Comparison of ENCODE assay signal across 29 mouse cellular contexts in the genomic region with DNA sequence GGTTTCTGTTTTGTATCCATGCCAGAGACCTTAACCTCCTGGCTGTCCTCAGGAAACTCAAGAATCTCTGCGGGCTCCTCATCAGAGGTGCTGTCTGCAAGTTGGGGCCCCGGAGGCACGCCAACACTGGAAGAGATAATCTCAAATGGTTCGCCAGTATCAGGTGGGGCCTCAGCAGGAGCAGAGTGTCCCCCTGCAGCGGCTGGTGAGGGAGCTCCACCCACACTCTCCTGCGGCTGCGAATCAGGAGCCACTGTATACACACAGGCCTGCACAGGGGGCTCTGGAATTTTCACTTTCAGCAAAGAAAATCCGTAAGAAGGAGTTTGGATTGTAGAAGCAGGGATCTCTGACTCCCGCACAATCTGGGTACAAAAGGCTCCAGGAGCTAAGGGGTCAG. TPM values are rescaled to one million over a fixed set of nuclear protein-coding genes. Genes with fewer than 3 reads are reported as not detected.
DNase-seq lines count a peak whose midpoint lies in the region; ATAC-seq and TF ChIP-seq lines count a peak whose summit lies in the region.
"Had no signal": no experiment of that assay in that cellular context is flagged by ENCODE, and none has a peak within 500 bp of the region (broad histone marks: within the 10 kb centered on the region; RNA-seq: fewer than 3 reads in every experiment).

No protein-coding gene starts in this region.

- no peak for TF ChIP-seq POLR2A in limb, embryonic 14.5 days (IDR thresholded peaks at IDR 0.05; ENCODE audit: borderline replicate concordance, extremely low read depth, insufficient read depth, insufficient read length)

- peak; percentile 1 for DNase-seq in gastrocnemius, postnatal 14 days
- no peak for DNase-seq in gastrocnemius, adult 8-10 months (ENCODE audit: low spot score in 2 of 2)
- DNase-seq in heart, adult 9 months (ENCODE audit: low spot score in 2 of 2) = no peak
- no peak for DNase-seq in limb, embryonic 14.5 days (ENCODE audit: low spot score)
- no peak for DNase-seq in limb, embryonic 10.5 days (ENCODE audit: low spot score)
- no peak for DNase-seq in cerebellum, adult 9-11 months
- DNase-seq: adrenal gland, adult 8-10 months; cerebellum, adult 2 months; cerebellum, postnatal 25 days; gastrocnemius, postnatal 36 days; kidney, adult 9 months; kidney, postnatal 10 days; layer of hippocampus, postnatal 36 days; left cerebral cortex, postnatal 4 days; liver; lung, adult 2 months; lung, postnatal 10 days; thymus, adult 18-20 months had no signal

- H3K27ac ChIP-seq in heart, embryonic 13.5 days (replicated peaks) = no peak overlapping the region
- H3K27ac ChIP-seq in limb, embryonic 14.5 days (replicated peaks; ENCODE audit: low read depth, low read length) = no peak overlapping the region
- H3K27ac ChIP-seq in limb, embryonic 10.5 days = no peak overlapping the region
- H3K27ac ChIP-seq in heart, embryonic 16.5 days (ENCODE audit: low read length) = no peak overlapping the region
- H3K27ac ChIP-seq: hindbrain, postnatal 0 days; intestine, embryonic 15.5 days; liver, embryonic 14.5 days; macrophage; midbrain, embryonic 13.5 days; neural tube, embryonic 13.5 days had no signal

- intact Hi-C loops in gastrocnemius, postnatal 14 days (cut with DNase I; ENCODE audit: low total_unique reads) = no loop called here

- peak overlapping the region; percentile 54 for H3K9ac ChIP-seq in heart, embryonic 13.5 days
- H3K9ac ChIP-seq in limb, embryonic 14.5 days (ENCODE audit: low read depth, low read length, severe bottlenecking) = 0 out of 2 replicates have a peak overlapping the region, but pooled peaks have one; percentile 12
- 0 out of 2 replicates have a peak overlapping the region, but pooled peaks have one; percentile 23 for H3K9ac ChIP-seq in heart, embryonic 16.5 days (ENCODE audit: low read length)
- H3K9ac ChIP-seq: intestine, embryonic 15.5 days; liver, embryonic 14.5 days; midbrain, embryonic 13.5 days; neural tube, embryonic 13.5 days had no signal

- 20% methylated on average over 9 of the region's 9 CpGs for WGBS in heart, embryonic 13.5 days
- WGBS in limb, embryonic 14.5 days = 44% methylated on average over 9 of the region's 9 CpGs
- WGBS in limb, embryonic 10.5 days = 49% methylated on average over 9 of the region's 9 CpGs
- WGBS in heart, embryonic 16.5 days = 20% methylated on average over 9 of the region's 9 CpGs

- H3K9me3 ChIP-seq in heart, embryonic 13.5 days = peaks cover 8% of the 10 kb centered on the region
- peaks cover 3% of the 10 kb centered on the region; the same call in 1 of the 2 replicates for H3K9me3 ChIP-seq in limb, embryonic 14.5 days (ENCODE audit: control insufficient read depth, low read length)
- H3K9me3 ChIP-seq in limb, embryonic 10.5 days (replicated peaks) = no peaks in the 10 kb centered on the region
- peaks cover 6% of the 10 kb centered on the region; the same call in 1 of the 2 replicates for H3K9me3 ChIP-seq in heart, embryonic 16.5 days (replicated peaks; ENCODE audit: control insufficient read depth, low read length)
- H3K9me3 ChIP-seq: G1E; intestine, embryonic 15.5 days had no signal

- peaks cover 21% of the 10 kb centered on the region for H3K4me1 ChIP-seq in heart, embryonic 13.5 days
- no peaks in the 10 kb centered on the region; the same call in 1 of the 2 replicates for H3K4me1 ChIP-seq in limb, embryonic 14.5 days (ENCODE audit: control insufficient read depth, insufficient read depth, low read length)
- 0 out of 2 replicates have a peak, but pooled peaks cover 3% of the 10 kb centered on the region for H3K4me1 ChIP-seq in limb, embryonic 10.5 days
- H3K4me1 ChIP-seq in heart, embryonic 16.5 days (ENCODE audit: control insufficient read depth, insufficient read depth, low read length) = no peaks in the 10 kb centered on the region; the same call in 1 of the 2 replicates
- H3K4me1 ChIP-seq: midbrain, embryonic 13.5 days; neural tube, embryonic 13.5 days had no signal

- ATAC-seq in heart, embryonic 13.5 days (ENCODE audit: extremely low read depth, insufficient number of reproducible peaks, low FRiP score, low TSS enrichment) = no peak
- no peak for ATAC-seq in limb, embryonic 14.5 days (ENCODE audit: low FRiP score, low read depth)
- ATAC-seq in heart, embryonic 16.5 days (replicated peaks; ENCODE audit: extremely low read depth, insufficient read depth, low FRiP score) = no peak
- ATAC-seq: forebrain, embryonic 14.5 days; hindbrain, postnatal 0 days; intestine, embryonic 15.5 days; midbrain, embryonic 13.5 days had no signal

- no peaks in the 10 kb centered on the region for H3K36me3 ChIP-seq in heart, embryonic 13.5 days
- H3K36me3 ChIP-seq in limb, embryonic 14.5 days (ENCODE audit: control insufficient read depth, insufficient read depth, low read length) = no peaks in the 10 kb centered on the region
- H3K36me3 ChIP-seq in limb, embryonic 10.5 days = no peaks in the 10 kb centered on the region
- H3K36me3 ChIP-seq in heart, embryonic 16.5 days (ENCODE audit: control insufficient read depth, insufficient read depth) = no peaks in the 10 kb centered on the region
- H3K36me3 ChIP-seq: G1E; intestine, embryonic 15.5 days; midbrain, embryonic 13.5 days; neural tube, embryonic 13.5 days had no signal

- peaks cover 16% of the 10 kb centered on the region; the same call in 1 of the 2 replicates for H3K27me3 ChIP-seq in heart, embryonic 13.5 days (replicated peaks)
- no peaks in the 10 kb centered on the region for H3K27me3 ChIP-seq in limb, embryonic 14.5 days (ENCODE audit: control insufficient read depth, insufficient read depth, low read length)
- no peaks in the 10 kb centered on the region for H3K27me3 ChIP-seq in limb, embryonic 10.5 days (ENCODE audit: low read depth, poor library complexity, severe bottlenecking)
- H3K27me3 ChIP-seq in heart, embryonic 16.5 days (ENCODE audit: control insufficient read depth, insufficient read depth, low read length) = no peaks in the 10 kb centered on the region
- H3K27me3 ChIP-seq: intestine, embryonic 15.5 days; midbrain, embryonic 13.5 days; neural tube, embryonic 13.5 days had no signal

- H3K4me2 ChIP-seq in heart, embryonic 13.5 days = peak overlapping the region; percentile 59
- H3K4me2 ChIP-seq in limb, embryonic 14.5 days (replicated peaks; ENCODE audit: low read depth, low read length, severe bottlenecking) = no peak overlapping the region
- H3K4me2 ChIP-seq in heart, embryonic 16.5 days (ENCODE audit: low read depth, low read length) = peak overlapping the region; percentile 36
- H3K4me2 ChIP-seq: intestine, embryonic 15.5 days; midbrain, embryonic 13.5 days; neural tube, embryonic 13.5 days had no signal

- H3K4me3 ChIP-seq in heart, embryonic 13.5 days = peak overlapping the region; percentile 29
- no peak overlapping the region for H3K4me3 ChIP-seq in limb, embryonic 14.5 days (replicated peaks; ENCODE audit: low read length)
- H3K4me3 ChIP-seq in limb, embryonic 10.5 days = no peak overlapping the region
- no peak overlapping the region for H3K4me3 ChIP-seq in heart, embryonic 16.5 days (ENCODE audit: low read length)
- H3K4me3 ChIP-seq: intestine, embryonic 15.5 days; midbrain, embryonic 13.5 days; neural tube, embryonic 13.5 days had no signal

RNA-seq across cellular contexts. Expression of a gene that starts 12.9 kb away (rescaled TPM):
- total RNA-seq in gastrocnemius, postnatal 14 days (2021) = 1 to 10 TPM; 3.2 to 4.1 TPM
- 1 to 10 TPM in 3 of 4 experiments, under 1 TPM in 1; 0.48 to 2.5 (median 1.7) TPM for total RNA-seq in gastrocnemius, adult 8-10 months (2022)
- polyA plus RNA-seq in heart, embryonic 13.5 days (2015; fragmentation: Nextera tagmentation; extraction: Ambion mirVana) = 5.5 and 7.0 TPM in 2 replicates
- 15.7 and 16.9 TPM in 2 replicates for polyA plus RNA-seq in limb, embryonic 14.5 days (2012; rRNA removed)
- polyA plus RNA-seq in limb, embryonic 14.5 days (2014; fragmentation: Nextera tagmentation; extraction: Ambion mirVana) = 13.4 and 14.0 TPM in 2 replicates
- 2.1 and 3.5 TPM in 2 replicates for polyA plus RNA-seq in limb, embryonic 10.5 days (2016; fragmentation: Nextera tagmentation; extraction: Ambion mirVana)
- 19.4 and 32.5 TPM in 2 replicates for polyA plus RNA-seq in heart, embryonic 16.5 days (2015; fragmentation: Nextera tagmentation; extraction: Ambion mirVana)

RNA-seq across cellular contexts. Expression of a gene that starts 29.1 kb away (rescaled TPM):
- total RNA-seq in gastrocnemius, postnatal 14 days (2021) = 10 to 100 TPM in 1 of 2 experiments, 1 to 10 TPM in 1; 7.8 to 11.3 TPM
- 1 to 10 TPM; 6.9 to 8.7 (median 7.6) TPM for total RNA-seq in gastrocnemius, adult 8-10 months (2022)
- polyA plus RNA-seq in heart, embryonic 13.5 days (2015; fragmentation: Nextera tagmentation; extraction: Ambion mirVana) = 1.1 and 1.2 TPM in 2 replicates
- 2.1 and 2.5 TPM in 2 replicates for polyA plus RNA-seq in limb, embryonic 14.5 days (2012; rRNA removed)
- polyA plus RNA-seq in limb, embryonic 14.5 days (2014; fragmentation: Nextera tagmentation; extraction: Ambion mirVana) = 3.3 TPM in 2 replicates
- 0.15 and 0.18 TPM in 2 replicates for polyA plus RNA-seq in limb, embryonic 10.5 days (2016; fragmentation: Nextera tagmentation; extraction: Ambion mirVana)
- 2.0 and 2.1 TPM in 2 replicates for polyA plus RNA-seq in heart, embryonic 16.5 days (2015; fragmentation: Nextera tagmentation; extraction: Ambion mirVana)
- total RNA-seq: megakaryocyte-erythroid progenitor cell, adult 5-6 weeks had no signal

RNA-seq across cellular contexts. Expression of a gene that starts 35.4 kb away (rescaled TPM):
- under 1 TPM; 0.62 to 0.73 TPM for total RNA-seq in gastrocnemius, postnatal 14 days (2021)
- under 1 TPM; 0.17 to 0.61 (median 0.45) TPM for total RNA-seq in gastrocnemius, adult 8-10 months (2022)
- polyA plus RNA-seq in heart, embryonic 13.5 days (2015; fragmentation: Nextera tagmentation; extraction: Ambion mirVana) = 7.6 and 8.0 TPM in 2 replicates
- 3.7 and 4.8 TPM in 2 replicates for polyA plus RNA-seq in limb, embryonic 14.5 days (2012; rRNA removed)
- 5.7 and 6.2 TPM in 2 replicates for polyA plus RNA-seq in limb, embryonic 14.5 days (2014; fragmentation: Nextera tagmentation; extraction: Ambion mirVana)
- 7.9 and 8.4 TPM in 2 replicates for polyA plus RNA-seq in limb, embryonic 10.5 days (2016; fragmentation: Nextera tagmentation; extraction: Ambion mirVana)
- polyA plus RNA-seq in heart, embryonic 16.5 days (2015; fragmentation: Nextera tagmentation; extraction: Ambion mirVana) = 6.0 and 8.4 TPM in 2 replicates

RNA-seq across cellular contexts. Expression of a gene that starts 53.1 kb away (rescaled TPM):
- 10 to 100 TPM; 10.9 to 14.4 TPM for total RNA-seq in gastrocnemius, postnatal 14 days (2021)
- 10 to 100 TPM in 3 of 4 experiments, 1 to 10 TPM in 1; 9.8 to 18.4 (median 12.5) TPM for total RNA-seq in gastrocnemius, adult 8-10 months (2022)
- 4.0 and 4.3 TPM in 2 replicates for polyA plus RNA-seq in heart, embryonic 13.5 days (2015; fragmentation: Nextera tagmentation; extraction: Ambion mirVana)
- 30.1 and 36.9 TPM in 2 replicates for polyA plus RNA-seq in limb, embryonic 14.5 days (2012; rRNA removed)
- polyA plus RNA-seq in limb, embryonic 14.5 days (2014; fragmentation: Nextera tagmentation; extraction: Ambion mirVana) = 21.3 and 23.6 TPM in 2 replicates
- polyA plus RNA-seq in limb, embryonic 10.5 days (2016; fragmentation: Nextera tagmentation; extraction: Ambion mirVana) = 6.7 and 12.3 TPM in 2 replicates
- polyA plus RNA-seq in heart, embryonic 16.5 days (2015; fragmentation: Nextera tagmentation; extraction: Ambion mirVana) = 4.3 and 5.1 TPM in 2 replicates
- polyA plus RNA-seq: G1E had no signal

RNA-seq across cellular contexts. Expression of a gene that starts 55.9 kb away (rescaled TPM):
- 1 to 10 TPM; 4.3 to 5.8 TPM for total RNA-seq in gastrocnemius, postnatal 14 days (2021)
- total RNA-seq in gastrocnemius, adult 8-10 months (2022) = 1 to 10 TPM; 1.9 to 2.8 (median 2.5) TPM
- 49.1 and 49.3 TPM in 2 replicates for polyA plus RNA-seq in heart, embryonic 13.5 days (2015; fragmentation: Nextera tagmentation; extraction: Ambion mirVana)
- polyA plus RNA-seq in limb, embryonic 14.5 days (2012; rRNA removed) = 81.0 and 89.9 TPM in 2 replicates
- 113 and 126 TPM in 2 replicates for polyA plus RNA-seq in limb, embryonic 14.5 days (2014; fragmentation: Nextera tagmentation; extraction: Ambion mirVana)
- polyA plus RNA-seq in limb, embryonic 10.5 days (2016; fragmentation: Nextera tagmentation; extraction: Ambion mirVana) = 204 and 206 TPM in 2 replicates
- 44.7 and 53.2 TPM in 2 replicates for polyA plus RNA-seq in heart, embryonic 16.5 days (2015; fragmentation: Nextera tagmentation; extraction: Ambion mirVana)
